Mouse (Mus musculus) gastrocnemius, postnatal 14 days (tissue): Measurements from ENCODE around the gene Fads1. TPM values are rescaled to one million over a fixed set of nuclear protein-coding genes. Genes with fewer than 3 reads are reported as not detected.

Experiments
- DNase-seq: peaks from one replicate; pipeline ENCODE4 v3.0.0; 2021; ENCODE audit warnings: mixed read lengths
- intact Hi-C: fragments of 180-260 bp; cut with DNase I; formaldehyde crosslinking; loops from one replicate; pipeline ENCODE4 v1.15.1; 2025; ENCODE audit warnings: low total_unique reads
- total RNA-seq, 2 experiments: library from RNA; stranded (reverse); gene quantifications; 2 replicates each; pipeline ENCODE4 v1.2.3; 2021

Fads1 gene
- total RNA-seq, 2 experiments from 2014 or later, result 10.5 to 16.5 TPM

DNA sequence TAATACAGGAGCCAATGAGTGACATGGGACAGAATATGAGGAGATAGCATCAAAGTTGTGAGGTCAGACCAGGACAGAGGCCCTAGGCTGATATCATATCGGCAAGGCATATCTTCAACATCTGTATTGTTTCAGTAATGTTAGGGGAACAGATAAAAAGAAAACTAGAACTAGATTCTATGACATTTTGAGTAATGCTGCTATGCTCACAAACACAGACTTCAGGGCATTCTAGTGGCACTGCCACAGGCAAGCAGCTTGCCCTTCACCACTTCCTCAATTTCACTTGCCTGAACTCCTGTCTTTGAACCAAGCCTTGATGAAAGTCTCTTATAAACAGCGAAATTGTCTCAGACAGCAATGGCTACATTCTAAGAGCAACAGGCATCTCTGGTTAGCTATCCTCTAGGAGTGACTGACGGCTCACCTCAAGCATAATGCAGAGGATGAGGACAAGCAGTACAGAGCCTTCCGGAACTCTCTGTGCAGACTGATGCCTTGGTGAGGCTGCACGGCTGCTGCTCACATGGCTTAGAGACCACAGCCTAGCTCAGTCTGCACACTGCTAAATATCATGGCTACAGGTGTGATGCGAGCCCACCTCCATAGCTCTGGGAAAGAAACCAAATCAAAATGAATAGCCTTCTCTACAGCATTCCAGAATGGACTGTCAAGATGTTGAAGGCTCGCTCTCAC, 8.7 kb upstream of the Fads1 start:
- intact Hi-C loops, result no loop called here
- no peak for DNase-seq

DNA sequence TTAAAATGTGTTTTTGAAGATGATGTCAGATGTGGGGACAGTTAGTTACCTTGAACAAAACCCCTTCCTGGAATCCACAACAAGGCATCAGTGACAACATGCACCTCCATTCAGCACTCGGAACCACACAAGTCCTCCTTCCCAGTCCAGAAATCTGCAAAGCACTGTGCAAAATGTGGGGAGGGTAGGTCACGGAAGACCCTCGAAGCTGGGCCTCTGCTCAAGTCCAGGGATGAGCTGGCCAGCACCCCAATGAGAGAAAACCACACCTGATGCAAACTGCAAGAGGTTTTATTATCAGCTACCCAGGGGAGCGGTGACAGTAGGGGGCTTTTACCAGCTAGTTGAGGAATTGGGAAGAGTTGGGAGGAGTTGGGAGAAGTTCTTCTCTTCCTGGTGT, 7.7 kb upstream of the Fads1 start:
- no peak for DNase-seq
- intact Hi-C loops, result no loop called here

DNA sequence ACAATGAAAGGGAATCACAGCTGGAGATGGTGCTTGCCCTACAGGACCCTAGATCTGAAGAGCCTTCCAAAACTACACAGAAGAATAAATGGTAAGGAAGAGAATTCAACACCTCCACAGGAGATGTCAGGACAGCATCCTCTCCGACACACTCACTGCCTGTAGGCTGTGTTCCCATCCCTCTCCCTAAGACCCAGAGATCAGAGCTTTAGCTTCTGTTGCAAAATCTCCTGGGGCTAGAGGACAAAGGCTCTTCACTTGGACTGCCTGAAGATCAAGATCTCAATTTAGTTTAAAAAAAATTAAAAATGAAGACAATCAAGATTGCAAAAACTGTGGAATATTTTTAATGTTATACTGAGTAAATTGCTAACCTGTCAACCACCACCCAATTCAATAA, 6.2 kb upstream of the Fads1 start:
- intact Hi-C loops, result no loop called here
- DNase-seq, result no peak

DNA sequence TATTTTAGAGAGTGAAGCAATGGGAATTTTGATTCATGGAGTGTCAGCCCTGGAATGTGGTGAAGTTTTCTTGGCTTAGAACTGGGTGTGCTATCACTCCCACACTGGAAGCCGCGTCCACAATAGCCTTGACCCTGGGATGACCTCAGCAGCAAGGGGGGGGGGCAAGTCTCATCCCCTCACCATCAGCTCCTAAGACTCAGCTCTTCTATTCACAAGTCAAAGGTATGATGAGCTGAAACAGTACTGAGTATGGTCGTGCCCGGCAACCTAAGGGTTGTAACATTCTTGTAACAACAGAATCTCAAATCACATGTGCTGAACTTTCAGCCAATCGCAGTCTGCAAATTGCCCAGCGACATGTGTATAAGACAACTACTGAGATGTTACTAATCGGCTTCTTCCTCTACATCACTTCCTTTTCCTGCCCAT, 5.7 kb upstream of the Fads1 start:
- DNase-seq, result no peak
- intact Hi-C loops, result no loop called here

DNA sequence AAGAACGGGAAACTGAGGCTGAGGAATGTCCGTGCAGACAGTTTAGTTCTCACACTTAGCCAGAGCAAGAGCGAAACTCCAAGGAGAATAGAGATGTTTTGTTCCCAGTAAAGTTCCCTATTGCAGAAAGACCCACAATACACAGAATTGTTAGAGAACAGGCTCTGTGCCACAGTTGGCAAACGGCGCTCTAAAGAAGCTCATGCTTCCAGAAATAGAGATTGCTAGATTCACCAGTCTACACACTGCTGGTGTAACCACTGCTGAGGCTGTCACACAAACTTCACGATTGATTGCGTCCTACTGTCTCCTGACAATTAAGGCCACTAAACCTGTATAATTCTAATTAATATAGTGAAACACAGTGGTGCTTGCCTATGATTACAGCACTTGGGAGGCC, 1.5 kb upstream of the Fads1 start:
- DNase-seq, result no peak
- intact Hi-C loops, result no loop called here

DNA sequence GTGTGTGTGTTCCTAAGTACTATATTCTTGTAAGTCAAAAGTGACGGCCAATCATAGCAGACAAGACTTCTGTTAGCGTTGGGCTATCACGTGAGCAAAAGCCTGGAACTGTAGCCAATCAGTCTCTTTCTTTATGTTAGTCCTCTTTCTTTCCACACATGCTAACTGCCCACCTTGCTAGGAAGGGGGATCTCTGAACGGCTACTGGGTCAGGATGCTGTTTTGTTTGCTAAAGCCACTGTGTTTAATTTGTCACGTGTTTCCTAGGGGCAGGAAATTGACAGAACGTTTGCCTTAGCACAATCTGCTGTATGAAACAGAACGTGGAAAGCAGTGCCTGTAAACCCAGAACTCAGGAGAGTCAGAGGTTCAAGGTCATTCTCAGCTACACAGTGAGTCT, 546 bp upstream of the Fads1 start:
- no peak for DNase-seq
- intact Hi-C loops, result no loop called here

DNA sequence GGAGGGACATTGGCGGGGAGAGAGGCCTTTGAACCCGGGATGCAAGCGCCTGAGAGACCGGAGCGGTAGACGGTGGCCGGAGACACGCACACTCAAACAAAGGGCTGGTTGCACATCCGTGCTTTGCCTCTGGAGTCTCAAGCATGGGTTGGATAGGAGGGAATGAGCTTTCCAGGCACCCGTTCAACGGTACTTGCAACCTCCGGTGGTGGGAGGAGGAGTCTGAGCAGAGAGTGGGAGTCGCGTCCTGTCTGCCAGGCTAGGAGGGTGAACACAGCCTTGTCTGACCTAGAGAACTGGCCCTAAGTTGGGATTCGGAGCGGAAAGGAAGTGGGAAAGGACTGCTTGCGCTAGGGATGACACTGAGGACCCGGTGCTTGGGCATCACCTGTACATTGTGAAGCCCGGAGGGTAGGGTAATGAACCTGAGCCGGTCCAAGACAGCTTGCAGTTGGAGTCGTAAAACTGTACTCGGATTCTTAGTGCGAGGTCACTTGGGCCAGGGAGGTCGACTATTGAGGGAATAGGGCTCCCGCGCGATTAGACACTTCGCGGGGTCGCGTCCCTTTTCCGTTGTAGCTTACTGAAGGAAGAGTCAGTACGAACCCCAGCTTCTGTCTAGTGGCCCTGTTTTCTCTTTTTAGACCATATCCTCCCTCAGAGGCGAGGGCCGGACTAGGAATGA, 753 bp downstream of the Fads1 start:
- DNase-seq, result peak; percentile 66
- intact Hi-C loops, result no loop called here

DNA sequence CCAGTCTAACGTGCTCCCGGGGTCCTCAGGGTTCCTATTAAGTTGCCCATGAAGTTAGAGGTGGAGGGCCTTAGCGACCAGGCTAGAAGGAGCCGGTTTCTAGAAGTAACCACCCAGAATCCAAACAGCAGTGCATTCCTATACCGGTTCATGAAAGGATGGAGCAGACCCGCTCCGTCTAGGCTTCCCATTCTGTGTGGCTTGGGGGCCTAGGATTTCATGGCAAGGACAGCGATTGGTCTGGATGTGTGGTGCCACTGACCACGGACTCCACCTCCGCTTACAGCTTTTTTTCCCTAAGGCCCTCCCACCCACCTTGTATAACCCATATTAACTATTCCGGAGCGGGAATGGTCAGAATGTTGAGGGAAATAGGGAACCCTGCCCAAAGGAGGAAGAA, 1.4 kb downstream of the Fads1 start:
- intact Hi-C loops, result no loop called here
- peak; percentile 32 for DNase-seq

DNA sequence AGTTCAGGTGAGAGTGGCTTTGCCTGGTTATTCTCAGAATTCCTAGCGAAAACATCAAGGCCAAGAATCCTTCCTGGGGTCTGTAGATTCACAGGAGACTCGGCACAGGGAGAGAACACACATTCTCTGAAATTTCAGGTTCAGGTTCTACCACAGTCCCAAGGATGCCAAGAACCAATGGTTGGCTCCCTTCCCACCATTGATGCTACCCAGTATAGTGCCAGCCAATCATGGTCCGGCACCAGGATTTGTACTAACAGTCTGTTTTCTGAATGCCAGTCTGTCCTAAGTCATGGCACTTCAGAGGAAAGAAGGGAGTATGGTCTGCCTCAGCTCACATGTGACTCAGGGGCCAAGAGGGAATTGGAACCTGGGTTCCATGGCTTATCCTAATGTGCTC, 3.2 kb downstream of the Fads1 start:
- no peak for DNase-seq
- intact Hi-C loops, result no loop called here

DNA sequence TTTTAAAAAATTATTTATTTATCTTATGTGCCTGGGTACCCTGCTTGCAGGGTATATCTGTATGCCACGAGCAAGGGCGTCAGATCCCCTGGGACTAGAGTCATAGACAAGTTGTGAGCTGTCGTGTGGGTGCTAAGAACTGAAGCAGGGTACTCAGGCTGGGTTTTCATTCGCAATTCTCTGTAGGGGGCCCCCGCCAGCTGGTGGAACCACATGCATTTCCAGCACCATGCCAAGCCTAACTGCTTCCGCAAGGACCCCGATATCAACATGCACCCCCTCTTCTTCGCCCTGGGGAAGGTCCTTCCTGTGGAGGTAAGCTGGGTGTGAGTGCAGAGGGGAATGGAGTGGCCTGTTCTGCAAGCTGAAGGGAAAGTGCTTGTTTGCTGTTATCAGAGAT, 3.9 kb downstream of the Fads1 start:
- intact Hi-C loops, result no loop called here
- no peak for DNase-seq

DNA sequence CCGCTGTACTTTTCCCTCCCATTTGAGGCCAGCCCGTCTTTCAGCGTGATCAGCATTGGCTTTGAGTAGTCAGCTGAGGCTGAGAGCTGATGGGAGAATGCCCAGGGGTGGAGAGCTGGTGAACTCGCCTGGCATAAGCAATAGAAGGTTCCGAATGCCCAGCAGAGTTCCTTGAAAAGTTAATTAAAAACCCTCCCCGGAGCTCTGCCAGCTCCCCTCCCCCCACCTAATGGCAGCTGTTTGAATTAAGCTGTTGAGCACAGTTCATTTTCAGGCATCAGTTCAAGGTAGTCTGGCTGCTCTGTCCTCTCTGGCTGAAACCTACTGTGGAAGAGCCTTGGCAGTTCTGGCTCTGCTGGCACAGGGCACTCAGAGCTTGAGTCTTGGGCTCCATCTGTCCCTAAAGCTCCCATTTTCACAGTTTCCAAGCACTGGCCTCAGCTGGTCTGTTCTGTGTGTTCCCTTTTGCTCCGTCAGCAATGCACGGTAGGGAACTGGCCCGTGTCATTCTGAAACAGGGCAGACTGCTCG, 5.7 kb downstream of the Fads1 start:
- intact Hi-C loops, result no loop called here
- DNase-seq, result peak; percentile 58

DNA sequence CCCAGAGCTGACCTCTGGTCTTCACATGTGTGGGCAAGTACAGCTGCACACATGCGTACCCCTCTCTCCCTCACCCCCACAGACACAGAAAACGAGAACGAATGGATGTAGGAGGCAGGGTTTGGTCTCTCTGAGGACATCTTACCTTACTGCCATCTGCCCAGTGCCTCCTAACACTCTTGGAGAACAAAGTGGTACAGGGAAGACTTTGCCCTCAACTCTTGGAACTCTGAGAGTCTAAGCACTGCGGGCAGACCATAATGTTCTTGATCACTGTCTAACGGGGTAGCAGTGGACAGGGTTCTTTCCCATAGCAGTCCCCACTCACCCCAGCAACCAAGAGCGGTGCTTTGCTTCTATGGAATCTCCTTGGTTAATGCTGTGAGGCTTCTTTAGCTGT, 6.3 kb downstream of the Fads1 start:
- intact Hi-C loops, result no loop called here
- no peak for DNase-seq

DNA sequence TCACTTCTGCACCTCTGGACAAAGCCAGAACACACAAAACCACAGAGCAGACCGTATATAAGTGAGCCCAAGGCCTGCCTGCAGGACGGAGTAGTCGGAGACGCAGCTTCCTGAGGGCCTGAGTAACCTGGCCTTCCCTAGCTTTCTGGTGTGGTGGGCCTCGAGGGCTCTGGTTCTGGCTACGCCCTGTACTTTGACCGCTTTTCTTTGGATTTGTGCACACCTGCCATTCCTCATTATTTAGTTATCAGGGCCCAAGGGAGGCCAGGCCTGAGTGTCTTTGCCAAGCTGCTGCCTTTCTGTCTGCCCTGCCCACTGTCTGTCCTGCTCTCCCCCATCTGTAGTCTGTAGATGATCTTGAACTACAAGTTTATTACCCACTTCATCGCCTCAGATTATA, 7.3 kb downstream of the Fads1 start:
- intact Hi-C loops, result loop anchor here (10.0 kb wide), 2 partner anchors 85 to 265 kb away; partner anchors contain the start of gene Fads2

DNA sequence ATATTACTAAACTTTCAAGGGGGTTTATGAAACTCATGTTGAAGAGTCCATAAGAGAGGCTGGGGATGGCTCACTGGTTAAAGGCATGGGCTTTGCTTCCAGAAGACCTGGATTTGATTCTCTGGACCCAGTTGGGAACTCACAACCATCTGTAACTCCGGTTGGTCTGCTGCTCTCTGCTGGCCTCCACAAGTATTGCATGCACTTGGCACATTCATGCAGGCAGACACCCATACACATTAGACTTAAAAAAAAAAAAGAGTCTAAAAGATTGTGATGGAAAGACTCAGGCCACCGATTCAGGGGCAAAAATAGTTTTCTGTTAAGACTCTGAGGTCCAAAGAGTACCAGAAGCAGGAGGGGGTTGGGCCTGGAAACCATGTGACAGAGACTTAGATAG, 8.1 kb downstream of the Fads1 start:
- DNase-seq, result peak; percentile 64
- intact Hi-C loops, result loop anchor here (10.0 kb wide), 2 partner anchors 86 to 266 kb away; partner anchors contain the start of gene Fads2

More for the DNA sequence above, 7.3 kb downstream of the Fads1 start:
- DNase-seq, result no peak

DNA sequence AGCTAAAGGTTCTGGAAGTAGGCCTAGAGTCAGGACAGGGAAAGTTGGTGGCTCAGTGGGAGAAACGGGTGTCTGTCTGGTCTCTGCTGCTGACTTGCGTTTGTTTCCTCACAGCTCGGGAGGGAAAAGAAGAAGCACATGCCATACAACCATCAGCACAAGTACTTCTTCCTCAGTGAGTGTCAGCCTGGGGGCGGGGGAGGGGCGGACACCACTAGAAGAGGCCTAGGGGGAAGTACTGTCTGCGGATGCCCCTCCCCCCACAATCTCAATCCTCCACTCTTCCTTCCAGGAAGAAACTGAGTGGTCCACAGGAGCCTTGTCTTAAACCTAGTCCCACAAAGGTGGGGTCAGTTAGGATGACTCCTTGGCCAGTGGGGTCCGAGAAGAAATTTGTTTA, 8.6 kb downstream of the Fads1 start:
- DNase-seq, result peak; percentile 44
- intact Hi-C loops, result loop anchor here (10.0 kb wide), 2 partner anchors 87 to 267 kb away; partner anchors contain the start of gene Fads2

DNA sequence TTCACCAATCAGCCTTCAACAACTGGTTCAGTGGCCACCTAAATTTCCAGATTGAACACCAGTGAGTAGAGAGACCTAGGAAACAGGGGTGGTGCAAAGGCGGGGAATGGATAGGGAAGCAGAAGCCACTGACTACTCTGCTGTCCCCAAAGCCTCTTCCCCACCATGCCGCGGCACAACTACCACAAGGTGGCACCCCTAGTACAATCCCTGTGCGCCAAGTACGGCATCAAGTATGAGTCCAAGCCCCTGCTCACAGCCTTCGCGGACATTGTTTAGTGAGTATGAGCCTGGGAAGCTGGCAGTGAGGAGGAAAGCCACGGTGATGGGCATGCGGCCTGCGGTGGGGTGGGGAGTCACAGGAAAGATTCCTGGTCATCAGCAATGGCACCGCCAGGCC, 11.6 kb downstream of the Fads1 start:
- intact Hi-C loops, result loop anchor here (10.0 kb wide), 2 partner anchors 90 to 270 kb away; partner anchors contain the start of gene Fads2
- DNase-seq, result no peak

DNA sequence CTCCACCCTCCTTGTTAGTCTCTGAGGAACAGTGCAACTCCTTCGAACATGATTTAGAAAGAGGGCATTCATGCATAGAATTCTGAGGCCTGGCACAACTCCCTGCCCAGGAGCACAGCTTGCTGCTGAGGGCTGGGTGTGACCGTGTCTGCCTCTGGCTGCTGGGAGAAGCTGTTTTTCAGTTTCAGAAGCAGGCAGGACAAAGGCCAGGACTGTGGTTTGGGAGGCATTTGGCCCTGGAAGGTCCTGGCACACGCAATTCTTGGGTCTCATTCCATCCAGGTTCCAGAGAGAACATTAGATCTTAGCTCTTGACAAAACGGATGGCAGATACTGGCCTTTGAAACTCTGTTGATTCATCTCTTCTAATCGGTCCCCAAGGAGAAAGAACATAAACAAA, 12.6 kb downstream of the Fads1 start:
- DNase-seq, result no peak
- intact Hi-C loops, result loop anchor here (5.0 to 10.0 kb wide), 4 partner anchors 90 to 270 kb away; partner anchors contain the start of genes Best1, Fads2, Fads3 and Rab3il1

DNA sequence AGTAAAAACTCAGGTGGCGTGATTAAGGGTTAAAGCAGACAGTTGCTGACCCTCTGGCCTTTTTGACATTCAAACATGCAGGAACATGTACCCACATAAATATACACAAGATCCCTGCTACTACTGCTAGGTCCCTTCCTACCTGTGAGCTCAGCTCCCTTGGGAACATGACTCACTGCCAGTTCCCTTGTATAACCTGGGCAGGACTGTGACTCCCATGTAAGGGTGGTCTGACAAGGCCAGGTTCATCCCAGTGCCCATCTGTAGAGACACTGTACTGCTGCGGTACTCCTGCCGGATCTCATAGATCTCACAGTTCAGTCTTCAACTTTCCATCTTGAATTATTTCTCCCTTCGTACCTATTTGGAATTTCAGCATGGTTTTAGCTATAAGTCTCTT, 14.4 kb downstream of the Fads1 start:
- intact Hi-C loops, result loop anchor here (5.0 to 10.0 kb wide), 4 partner anchors 92 to 272 kb away; partner anchors contain the start of genes Best1, Fads2, Fads3 and Rab3il1
- DNase-seq, result no peak

DNA sequence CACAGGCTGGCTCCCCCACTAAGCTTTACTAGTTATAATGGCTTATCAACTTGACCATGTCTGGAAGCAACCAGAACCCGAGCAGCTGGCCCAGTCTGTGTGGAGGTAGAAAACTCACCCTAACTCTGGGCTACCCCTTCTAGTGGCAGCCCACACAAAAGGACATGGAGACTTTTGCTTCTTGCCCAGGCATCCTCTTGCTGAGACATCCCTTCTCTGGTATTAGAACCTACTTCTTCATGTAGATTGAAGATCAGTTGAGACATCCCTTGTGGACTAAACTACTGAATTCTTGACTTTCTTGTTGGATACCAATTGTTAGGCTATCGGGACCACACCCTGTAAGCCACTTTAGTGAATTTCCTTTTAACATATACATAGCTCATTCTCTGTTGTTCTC, 15.6 kb downstream of the Fads1 start:
- intact Hi-C loops, result loop anchor here (5.0 to 10.0 kb wide), 4 partner anchors 93 to 273 kb away; partner anchors contain the start of genes Best1, Fads2, Fads3 and Rab3il1
- no peak for DNase-seq

DNA sequence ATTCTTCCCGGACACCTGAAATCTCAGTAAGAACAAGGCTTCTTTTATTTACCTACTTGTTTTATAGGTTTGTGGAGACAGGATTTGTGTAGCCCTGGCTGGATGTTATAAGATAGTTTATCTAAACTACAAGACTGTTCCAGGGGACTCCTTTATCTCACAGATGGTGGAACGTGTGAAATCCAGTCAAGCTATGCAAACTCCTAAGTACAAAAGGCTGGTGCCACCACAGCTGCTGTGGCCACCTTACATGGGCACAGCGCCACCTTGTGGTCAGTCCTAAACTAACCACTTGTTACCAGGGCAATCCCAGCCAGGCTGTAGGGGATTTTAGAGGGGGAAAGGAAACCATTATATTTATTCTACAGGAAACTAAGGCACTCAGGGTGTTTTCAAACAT, 16.0 kb downstream of the Fads1 start:
- intact Hi-C loops, result loop anchor here (5.0 to 10.0 kb wide), 4 partner anchors 94 to 274 kb away; partner anchors contain the start of genes Best1, Fads2, Fads3 and Rab3il1
- DNase-seq, result peak; percentile 81
